Mouse (Mus musculus): ENCODE data around the gene P2rx7. TPM values are rescaled to one million over a fixed set of nuclear protein-coding genes. Genes with fewer than 3 reads are reported as not detected.

The P2rx7 gene
- polyA plus RNA-seq, 1 experiment, result 1.6 TPM

DNA sequence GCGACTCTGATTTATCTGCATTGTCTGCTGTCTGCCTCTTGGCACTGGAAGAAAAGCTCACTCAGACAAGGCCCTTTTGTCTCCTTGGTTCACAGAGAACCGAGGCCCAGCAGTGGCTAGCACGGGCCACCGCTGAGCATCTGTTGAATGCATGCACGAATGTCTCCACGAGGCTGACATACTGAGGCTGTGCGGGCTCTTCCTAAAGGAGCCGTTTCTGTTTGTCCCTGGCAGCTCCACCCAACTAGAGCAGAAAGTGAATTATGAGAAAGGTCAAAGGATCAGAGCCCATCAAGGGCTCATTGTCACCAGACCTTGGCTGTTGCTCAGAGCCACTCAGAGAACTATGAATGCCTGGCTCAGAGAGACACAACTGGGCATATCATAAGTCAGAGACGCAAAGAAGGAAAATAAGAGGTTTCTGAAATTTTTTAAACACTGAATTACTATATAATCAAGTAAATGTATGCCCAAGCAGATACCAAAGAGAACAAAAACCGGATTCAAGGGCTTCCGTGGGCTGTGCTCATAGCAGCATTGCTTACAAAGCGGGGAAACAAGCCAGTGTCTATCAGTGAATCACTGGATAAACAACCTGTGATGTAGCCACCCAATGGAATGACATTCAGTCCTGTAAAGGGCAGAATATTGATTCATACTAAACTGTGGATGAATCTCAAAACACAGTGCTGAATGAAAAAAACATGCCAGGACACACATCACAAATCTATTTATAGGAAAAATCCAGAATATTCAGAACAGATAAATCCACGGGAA, 49.9 kb downstream of the P2rx7 start:
- Histone ChIP-seq H3K27me3 (ENCODE audit: control insufficient read depth, insufficient read depth, insufficient read length) (no peaks in the 10 kb centered on the region), H3K36me3 (ENCODE audit: control insufficient read depth, insufficient read depth) (no peaks in the 10 kb centered on the region), H3K4me3 (ENCODE audit: insufficient read depth, poor library complexity, severe bottlenecking) (no peak overlapping the region), H3K79me2 (ENCODE audit: control insufficient read depth, insufficient read depth) (no peaks in the 10 kb centered on the region), H3ac (ENCODE audit: control insufficient read depth, insufficient read length, low read depth) (no peak overlapping the region), H3K79me3 (ENCODE audit: low read depth) (no peaks in the 10 kb centered on the region)
- no peak for TF ChIP-seq MAX (IDR thresholded peaks at IDR 0.05)

DNA sequence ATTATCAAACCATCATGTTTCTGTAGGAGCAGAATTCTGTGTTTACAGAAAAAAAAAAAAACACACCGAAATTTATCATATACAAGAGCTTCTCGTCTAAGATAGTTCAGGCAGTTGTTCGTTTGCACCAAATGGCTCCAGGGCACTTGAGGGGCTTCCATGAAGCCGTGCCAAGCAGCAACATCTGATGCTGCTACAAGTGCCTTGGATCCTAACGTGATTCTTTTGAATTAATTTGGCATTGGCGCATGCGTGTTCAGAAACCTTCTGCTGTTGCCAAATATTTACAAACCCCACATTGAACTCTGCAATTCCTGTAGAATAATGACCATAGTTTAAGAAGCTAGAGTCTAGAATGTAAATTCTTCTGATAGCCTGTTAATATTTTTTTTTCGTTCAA, 51.8 kb downstream of the P2rx7 start:
- Histone ChIP-seq H3K36me3 (ENCODE audit: control insufficient read depth, insufficient read depth) (no peaks in the 10 kb centered on the region), H3K4me3 (ENCODE audit: insufficient read depth, poor library complexity, severe bottlenecking) (no peak overlapping the region), H3ac (ENCODE audit: control insufficient read depth, insufficient read length, low read depth) (no peak overlapping the region), H3K79me2 (ENCODE audit: control insufficient read depth, insufficient read depth) (no peaks in the 10 kb centered on the region), H3K27me3 (ENCODE audit: control insufficient read depth, insufficient read depth, insufficient read length) (no peaks in the 10 kb centered on the region), H3K79me3 (ENCODE audit: low read depth) (no peaks in the 10 kb centered on the region)
- TF ChIP-seq MYOG (IDR thresholded peaks at IDR 0.05; ENCODE audit: control insufficient read depth, extremely low read depth, insufficient read length), result no peak
- no peak for TF ChIP-seq MAX (IDR thresholded peaks at IDR 0.05)
- TF ChIP-seq MYOD1 (IDR thresholded peaks at IDR 0.05; ENCODE audit: control insufficient read depth, insufficient read length, low read depth), result no peak

DNA sequence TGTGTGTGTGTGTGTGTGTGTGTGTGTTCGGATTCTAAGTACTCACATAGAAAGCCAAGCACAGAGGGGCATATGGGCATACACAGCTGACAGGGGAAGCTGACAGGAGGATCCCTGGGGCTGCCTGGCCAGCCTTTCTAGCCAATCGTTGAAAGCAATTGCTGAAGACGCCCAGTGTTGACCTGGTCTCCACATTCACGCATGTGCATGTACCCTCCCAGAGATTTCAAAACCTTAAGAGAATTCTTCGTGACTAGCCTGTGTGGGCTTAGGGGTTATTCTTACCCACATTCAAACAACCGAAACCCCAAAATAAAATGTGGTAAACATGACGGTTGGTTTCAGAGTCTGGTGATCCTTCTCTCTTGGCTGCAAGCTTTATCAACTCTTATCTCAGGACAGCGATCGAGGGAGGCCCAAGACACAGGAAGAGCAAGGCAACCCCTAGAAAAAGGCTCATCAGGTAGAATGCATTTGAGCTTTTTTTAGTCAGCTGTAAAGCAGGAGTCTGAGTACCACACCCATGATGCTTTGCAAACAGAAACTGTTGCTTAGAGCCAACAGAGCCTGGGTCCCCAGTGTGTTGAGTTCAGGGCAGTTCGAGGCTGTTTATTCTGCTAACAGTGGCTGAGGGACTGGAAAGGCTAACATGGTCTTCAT, 54.5 kb downstream of the P2rx7 start:
- Histone ChIP-seq H3K27me3 (ENCODE audit: control insufficient read depth, insufficient read depth, insufficient read length) (no peaks in the 10 kb centered on the region), H3K79me3 (ENCODE audit: low read depth) (no peaks in the 10 kb centered on the region), H3K4me3 (ENCODE audit: insufficient read depth, poor library complexity, severe bottlenecking) (no peak overlapping the region), H3K36me3 (ENCODE audit: control insufficient read depth, insufficient read depth) (no peaks in the 10 kb centered on the region), H3K79me2 (ENCODE audit: control insufficient read depth, insufficient read depth) (no peaks in the 10 kb centered on the region), H3ac (ENCODE audit: control insufficient read depth, insufficient read length, low read depth) (no peak overlapping the region)
- no peak for TF ChIP-seq MAX (IDR thresholded peaks at IDR 0.05)
- no peak for TF ChIP-seq MYOD1 (IDR thresholded peaks at IDR 0.05; ENCODE audit: control insufficient read depth, insufficient read length, low read depth)
- no peak for TF ChIP-seq FOSL1 (IDR thresholded peaks at IDR 0.05; ENCODE audit: insufficient read depth, low read length, poor library complexity, severe bottlenecking)

DNA sequence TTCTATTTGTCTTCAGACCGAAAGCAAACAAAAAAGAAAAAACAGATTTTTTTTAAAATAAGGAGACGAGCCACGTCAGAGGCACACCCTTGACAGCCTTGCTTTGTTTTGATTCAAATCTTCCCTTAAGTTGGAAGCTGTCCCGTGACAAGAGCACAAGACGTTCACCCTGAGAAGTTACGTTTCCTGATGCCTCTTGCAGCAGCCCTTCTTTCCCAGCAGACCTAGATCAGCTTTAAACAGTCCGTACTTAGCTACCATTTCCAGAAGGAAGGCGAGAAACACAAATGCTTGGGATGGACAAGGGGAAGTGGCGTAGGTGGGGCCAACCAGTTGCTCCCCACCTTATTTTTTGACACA, 55.0 kb downstream of the P2rx7 start:
- no peak overlapping the region for H3ac ChIP-seq (ENCODE audit: control insufficient read depth, insufficient read length, low read depth)
- TF ChIP-seq FOSL1 (IDR thresholded peaks at IDR 0.05; ENCODE audit: insufficient read depth, low read length, poor library complexity, severe bottlenecking), result no peak
- no peak for TF ChIP-seq CEBPB (IDR thresholded peaks at IDR 0.05; ENCODE audit: low read depth)
- TF ChIP-seq USF1 (IDR thresholded peaks at IDR 0.05; ENCODE audit: low read depth), result no peak
- no peak for TF ChIP-seq MYOG (IDR thresholded peaks at IDR 0.05; ENCODE audit: control insufficient read depth, extremely low read depth, insufficient read length)
- TF ChIP-seq MYOD1 (IDR thresholded peaks at IDR 0.05; ENCODE audit: control insufficient read depth, insufficient read length, low read depth), result no peak
- no peak for TF ChIP-seq MAX (IDR thresholded peaks at IDR 0.05)
- no peaks in the 10 kb centered on the region for H3K27me3 ChIP-seq (ENCODE audit: control insufficient read depth, insufficient read depth, insufficient read length)
- H3K79me2 ChIP-seq (ENCODE audit: control insufficient read depth, insufficient read depth), result no peaks in the 10 kb centered on the region
- H3K36me3 ChIP-seq (ENCODE audit: control insufficient read depth, insufficient read depth), result no peaks in the 10 kb centered on the region
- no peaks in the 10 kb centered on the region for H3K79me3 ChIP-seq (ENCODE audit: low read depth)
- no peak overlapping the region for H3K4me3 ChIP-seq (ENCODE audit: insufficient read depth, poor library complexity, severe bottlenecking)

DNA sequence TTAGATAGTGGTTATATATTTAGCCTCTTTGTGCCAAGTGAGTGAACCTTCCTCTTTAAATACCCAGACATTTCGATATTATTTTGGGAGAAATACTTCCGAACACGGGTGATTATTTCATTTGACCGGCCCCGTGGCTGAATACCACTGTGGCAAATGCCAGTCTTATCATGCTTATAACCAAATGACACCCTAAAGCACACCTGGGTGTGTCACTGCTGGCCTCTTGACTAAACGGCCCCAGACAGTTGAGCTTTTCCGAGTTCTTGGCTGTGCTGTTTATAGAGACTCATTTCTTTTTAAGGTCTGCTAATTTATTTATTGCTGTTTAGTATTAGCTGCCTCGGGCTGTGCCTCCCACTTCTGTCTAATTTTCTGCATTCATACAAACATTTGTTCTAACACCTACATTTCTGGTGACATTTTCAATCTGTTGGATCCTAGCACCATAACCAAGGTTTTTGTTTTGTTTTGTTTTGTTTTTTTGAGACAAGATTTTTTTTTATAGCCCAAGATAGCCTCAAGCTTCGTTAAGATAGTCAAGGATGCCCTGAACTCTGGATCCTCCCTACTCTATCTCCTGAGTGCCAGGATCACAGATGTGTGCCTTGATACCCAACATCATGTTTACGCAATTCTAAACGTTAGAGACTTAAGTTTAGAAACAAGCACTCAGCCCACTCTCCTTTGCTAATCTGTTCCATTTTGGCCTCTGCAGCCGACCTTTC, 56.6 kb downstream of the P2rx7 start:
- no peak for TF ChIP-seq FOSL1 (IDR thresholded peaks at IDR 0.05; ENCODE audit: insufficient read depth, low read length, poor library complexity, severe bottlenecking)
- TF ChIP-seq USF1 (IDR thresholded peaks at IDR 0.05; ENCODE audit: low read depth), result no peak
- no peak for TF ChIP-seq CEBPB (IDR thresholded peaks at IDR 0.05; ENCODE audit: low read depth)
- no peak for TF ChIP-seq MAX (IDR thresholded peaks at IDR 0.05)
- no peak for TF ChIP-seq MYOG (IDR thresholded peaks at IDR 0.05; ENCODE audit: control insufficient read depth, extremely low read depth, insufficient read length)
- no peak for TF ChIP-seq CTCF (IDR thresholded peaks at IDR 0.05; ENCODE audit: control insufficient read depth, insufficient read depth, insufficient read length)
- no peak for TF ChIP-seq MYOD1 (IDR thresholded peaks at IDR 0.05; ENCODE audit: control insufficient read depth, insufficient read length, low read depth)
- H3K79me3 ChIP-seq (ENCODE audit: low read depth), result no peaks in the 10 kb centered on the region
- H3K27me3 ChIP-seq (ENCODE audit: control insufficient read depth, insufficient read depth, insufficient read length), result no peaks in the 10 kb centered on the region
- H3K4me3 ChIP-seq (ENCODE audit: insufficient read depth, poor library complexity, severe bottlenecking), result no peak overlapping the region
- H3ac ChIP-seq (ENCODE audit: control insufficient read depth, insufficient read length, low read depth), result no peak overlapping the region
- H3K79me2 ChIP-seq (ENCODE audit: control insufficient read depth, insufficient read depth), result no peaks in the 10 kb centered on the region
- no peaks in the 10 kb centered on the region for H3K36me3 ChIP-seq (ENCODE audit: control insufficient read depth, insufficient read depth)

DNA sequence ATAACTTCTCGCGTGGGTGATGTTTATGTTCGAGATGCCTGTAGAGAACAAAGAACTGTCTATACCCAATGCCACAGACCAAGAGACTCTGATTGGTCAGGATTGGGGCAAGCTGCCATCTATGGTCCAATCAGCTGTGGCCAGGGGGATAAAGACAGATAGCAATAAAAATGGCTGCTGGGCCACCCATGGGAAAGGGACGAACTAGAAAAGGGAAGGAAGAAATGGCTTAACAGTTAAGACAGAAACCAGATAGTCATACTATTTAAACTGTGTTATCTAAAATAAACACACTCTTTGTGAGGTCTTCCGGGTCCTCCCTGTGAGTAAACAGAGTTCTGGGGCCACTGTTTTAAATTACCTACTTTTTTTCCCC, 57.1 kb downstream of the P2rx7 start:
- no peaks in the 10 kb centered on the region for H3K27me3 ChIP-seq (ENCODE audit: control insufficient read depth, insufficient read depth, insufficient read length)
- no peak for TF ChIP-seq FOSL1 (IDR thresholded peaks at IDR 0.05; ENCODE audit: insufficient read depth, low read length, poor library complexity, severe bottlenecking)
- no peak for TF ChIP-seq CEBPB (IDR thresholded peaks at IDR 0.05; ENCODE audit: low read depth)
- no peak for TF ChIP-seq CTCF (IDR thresholded peaks at IDR 0.05; ENCODE audit: control insufficient read depth, insufficient read depth, insufficient read length)
- TF ChIP-seq USF1 (IDR thresholded peaks at IDR 0.05; ENCODE audit: low read depth), result no peak
- TF ChIP-seq MAX (IDR thresholded peaks at IDR 0.05), result no peak
- TF ChIP-seq MYOD1 (IDR thresholded peaks at IDR 0.05; ENCODE audit: control insufficient read depth, insufficient read length, low read depth), result no peak
- TF ChIP-seq MYOG (IDR thresholded peaks at IDR 0.05; ENCODE audit: control insufficient read depth, extremely low read depth, insufficient read length), result no peak
- no peaks in the 10 kb centered on the region for H3K36me3 ChIP-seq (ENCODE audit: control insufficient read depth, insufficient read depth)
- no peak overlapping the region for H3K4me3 ChIP-seq (ENCODE audit: insufficient read depth, poor library complexity, severe bottlenecking)
- H3K79me3 ChIP-seq (ENCODE audit: low read depth), result no peaks in the 10 kb centered on the region
- H3K79me2 ChIP-seq (ENCODE audit: control insufficient read depth, insufficient read depth), result no peaks in the 10 kb centered on the region
- H3ac ChIP-seq (ENCODE audit: control insufficient read depth, insufficient read length, low read depth), result no peak overlapping the region
